Mouse (Mus musculus): Measurements from ENCODE around the gene Lefty1. TPM values are rescaled to one million over a fixed set of nuclear protein-coding genes. Genes with fewer than 3 reads are reported as not detected.
A peak's percentile ranks its signal among the peaks of the same experiment; 100 is the strongest.

The Lefty1 gene
- polyA plus RNA-seq, 1 experiment from 2014 or later = 1.1 TPM

GRCm38 (mm10) chr1:180956401-180956800 is 21.6 kb downstream of the Lefty1 start:
- no peak overlapping the region for H3K4me2 ChIP-seq
- no peaks in the 10 kb centered on the region for H3K9me3 ChIP-seq (ENCODE audit: low read depth, low read length)
- no peaks in the 10 kb centered on the region for H3K27me3 ChIP-seq (ENCODE audit: insufficient read depth, low read length)
- no peak overlapping the region for H3K4me3 ChIP-seq (ENCODE audit: low read depth, low read length)
- peaks cover 22% of the 10 kb centered on the region for H3K36me3 ChIP-seq (ENCODE audit: insufficient read depth)
- no peak for TF ChIP-seq CTCF (IDR thresholded peaks at IDR 0.05; ENCODE audit: low read depth)
- H3K4me1 ChIP-seq (ENCODE audit: insufficient read depth) = 0 out of 2 replicates have a peak, but pooled peaks cover 3% of the 10 kb centered on the region
- DNase-seq (no peak), ATAC-seq (ENCODE audit: insufficient read depth) (no peak)
- 92% methylated on average over 8 of the region's 8 CpGs for WGBS
- no peak overlapping the region for H3K27ac ChIP-seq (ENCODE audit: low read depth)
- no peak overlapping the region for H3K9ac ChIP-seq

GRCm38 (mm10) chr1:180956973-180957381 is 22.2 kb downstream of the Lefty1 start:
- Histone ChIP-seq H3K4me2 (no peak overlapping the region), H3K4me3 (ENCODE audit: low read depth, low read length) (no peak overlapping the region), H3K27me3 (ENCODE audit: insufficient read depth, low read length) (no peaks in the 10 kb centered on the region), H3K4me1 (ENCODE audit: insufficient read depth) (no peaks in the 10 kb centered on the region), H3K9me3 (ENCODE audit: low read depth, low read length) (no peaks in the 10 kb centered on the region), H3K27ac (ENCODE audit: low read depth) (no peak overlapping the region), H3K9ac (no peak overlapping the region), H3K36me3 (ENCODE audit: insufficient read depth) (peaks cover 28% of the 10 kb centered on the region)
- peak; percentile 59 for DNase-seq
- WGBS = 76% methylated on average over 8 of the region's 8 CpGs
- peak; percentile 81 for ATAC-seq (ENCODE audit: insufficient read depth)
- no peak for TF ChIP-seq CTCF (IDR thresholded peaks at IDR 0.05; ENCODE audit: low read depth)

- Histone ChIP-seq H3K27ac (ENCODE audit: low read depth) (no peak overlapping the region), H3K4me3 (ENCODE audit: low read depth, low read length) (no peak overlapping the region), H3K9ac (no peak overlapping the region), H3K27me3 (ENCODE audit: insufficient read depth, low read length) (no peaks in the 10 kb centered on the region), H3K4me1 (ENCODE audit: insufficient read depth) (no peaks in the 10 kb centered on the region), H3K4me2 (no peak overlapping the region), H3K9me3 (ENCODE audit: low read depth, low read length) (no peaks in the 10 kb centered on the region), H3K36me3 (ENCODE audit: insufficient read depth) (peaks cover 31% of the 10 kb centered on the region)
- ATAC-seq (ENCODE audit: insufficient read depth) (no peak), DNase-seq (no peak)
- TF ChIP-seq CTCF (IDR thresholded peaks at IDR 0.05; ENCODE audit: low read depth) = no peak
- WGBS = 81% methylated on average over 3 of the region's 3 CpGs
These were observed 23.2 kb downstream of the Lefty1 start for GRCm38 (mm10) chr1:180957989-180958388.

GRCm38 (mm10) chr1:180958797-180959196 is 24.0 kb downstream of the Lefty1 start:
- H3K27ac ChIP-seq (ENCODE audit: low read depth) = no peak overlapping the region
- H3K4me3 ChIP-seq (ENCODE audit: low read depth, low read length) = no peak overlapping the region
- no peak overlapping the region for H3K9ac ChIP-seq
- WGBS = 58% methylated on average over 3 of the region's 3 CpGs
- no peaks in the 10 kb centered on the region for H3K4me1 ChIP-seq (ENCODE audit: insufficient read depth)
- ATAC-seq (ENCODE audit: insufficient read depth) (no peak), DNase-seq (no peak)
- no peaks in the 10 kb centered on the region for H3K9me3 ChIP-seq (ENCODE audit: low read depth, low read length)
- H3K36me3 ChIP-seq (ENCODE audit: insufficient read depth) = peaks cover 31% of the 10 kb centered on the region
- H3K27me3 ChIP-seq (ENCODE audit: insufficient read depth, low read length) = no peaks in the 10 kb centered on the region
- H3K4me2 ChIP-seq = no peak overlapping the region
- TF ChIP-seq CTCF (IDR thresholded peaks at IDR 0.05; ENCODE audit: low read depth) = no peak

- no peak overlapping the region for H3K4me3 ChIP-seq (ENCODE audit: low read depth, low read length)
- no peaks in the 10 kb centered on the region for H3K4me1 ChIP-seq (ENCODE audit: insufficient read depth)
- TF ChIP-seq CTCF (IDR thresholded peaks at IDR 0.05; ENCODE audit: low read depth) = no peak
- no peaks in the 10 kb centered on the region for H3K27me3 ChIP-seq (ENCODE audit: insufficient read depth, low read length)
- no peaks in the 10 kb centered on the region for H3K9me3 ChIP-seq (ENCODE audit: low read depth, low read length)
- 73% methylated on average over 3 of the region's 3 CpGs for WGBS
- ATAC-seq (ENCODE audit: insufficient read depth) (no peak), DNase-seq (no peak)
- H3K4me2 ChIP-seq = no peak overlapping the region
- H3K36me3 ChIP-seq (ENCODE audit: insufficient read depth) = peaks cover 17% of the 10 kb centered on the region
- no peak overlapping the region for H3K9ac ChIP-seq
- no peak overlapping the region for H3K27ac ChIP-seq (ENCODE audit: low read depth)
These were observed 31.0 kb downstream of the Lefty1 start for GRCm38 (mm10) chr1:180965786-180966185.

GRCm38 (mm10) chr1:180966542-180966941 is 31.7 kb downstream of the Lefty1 start:
- Histone ChIP-seq H3K27me3 (ENCODE audit: insufficient read depth, low read length) (no peaks in the 10 kb centered on the region), H3K27ac (ENCODE audit: low read depth) (no peak overlapping the region), H3K36me3 (ENCODE audit: insufficient read depth) (peaks cover 13% of the 10 kb centered on the region), H3K4me3 (ENCODE audit: low read depth, low read length) (no peak overlapping the region), H3K9me3 (ENCODE audit: low read depth, low read length) (no peaks in the 10 kb centered on the region), H3K4me1 (ENCODE audit: insufficient read depth) (no peaks in the 10 kb centered on the region), H3K4me2 (no peak overlapping the region), H3K9ac (no peak overlapping the region)
- ATAC-seq (ENCODE audit: insufficient read depth) (no peak), DNase-seq (no peak)
- TF ChIP-seq CTCF (IDR thresholded peaks at IDR 0.05; ENCODE audit: low read depth) = no peak
- 49% methylated on average over 3 of the region's 3 CpGs for WGBS

- no peak for DNase-seq
These were observed 32.4 kb downstream of the Lefty1 start for GRCm38 (mm10) chr1:180967261-180967660.

GRCm38 (mm10) chr1:180972941-180973340 is 38.1 kb downstream of the Lefty1 start:
- 82% methylated on average over 10 of the region's 11 CpGs for WGBS
- H3K27me3 ChIP-seq (ENCODE audit: insufficient read depth, low read length) = no peaks in the 10 kb centered on the region
- no peaks in the 10 kb centered on the region for H3K4me1 ChIP-seq (ENCODE audit: insufficient read depth)
- H3K4me2 ChIP-seq = no peak overlapping the region
- H3K27ac ChIP-seq (ENCODE audit: low read depth) = no peak overlapping the region
- ATAC-seq (ENCODE audit: insufficient read depth) = no peak
- H3K9me3 ChIP-seq (ENCODE audit: low read depth, low read length) = no peaks in the 10 kb centered on the region
- 0 out of 2 replicates have a peak, but pooled peaks cover 8% of the 10 kb centered on the region for H3K36me3 ChIP-seq (ENCODE audit: insufficient read depth)
- DNase-seq = no peak
- no peak overlapping the region for H3K4me3 ChIP-seq (ENCODE audit: low read depth, low read length)
- no peak overlapping the region for H3K9ac ChIP-seq
- TF ChIP-seq CTCF (IDR thresholded peaks at IDR 0.05; ENCODE audit: low read depth) = no peak

More at GRCm38 (mm10) chr1:180967261-180967660, 32.4 kb downstream of the Lefty1 start:
- no peak for TF ChIP-seq CTCF (IDR thresholded peaks at IDR 0.05; ENCODE audit: low read depth)
- H3K9ac ChIP-seq = no peak overlapping the region
- H3K4me3 ChIP-seq (ENCODE audit: low read depth, low read length) = no peak overlapping the region
- no peak for ATAC-seq (ENCODE audit: insufficient read depth)
- peaks cover 6% of the 10 kb centered on the region; the same call in 1 of the 2 replicates for H3K36me3 ChIP-seq (ENCODE audit: insufficient read depth)
- no peaks in the 10 kb centered on the region for H3K27me3 ChIP-seq (ENCODE audit: insufficient read depth, low read length)
- no peak overlapping the region for H3K27ac ChIP-seq (ENCODE audit: low read depth)
- H3K4me2 ChIP-seq = no peak overlapping the region
- no peaks in the 10 kb centered on the region for H3K4me1 ChIP-seq (ENCODE audit: insufficient read depth)
- 75% methylated on average over 7 of the region's 7 CpGs for WGBS
- H3K9me3 ChIP-seq (ENCODE audit: low read depth, low read length) = no peaks in the 10 kb centered on the region
